Mouse (Mus musculus) myocyte (in vitro differentiated cells): Measurements from ENCODE around the gene Prcd. TPM values are rescaled to one million over a fixed set of nuclear protein-coding genes. Genes with fewer than 3 reads are reported as not detected.

Source experiments
- H3K27me3 ChIP-seq: one replicate; pipeline ENCODE4 v1.6.1; 2011; ENCODE audit not compliant: control insufficient read depth, insufficient read depth, insufficient read length
- H3K36me3 ChIP-seq: one replicate; pipeline ENCODE4 v1.6.1; 2011; ENCODE audit not compliant: control insufficient read depth, insufficient read depth
- H3K4me2 ChIP-seq: one replicate; pipeline ENCODE4 v1.6.1; 2011; ENCODE audit warnings: low read depth, control low read depth
- H3K4me3 ChIP-seq: one replicate; pipeline ENCODE4 v1.5.1; 2011; ENCODE audit warnings: mild to moderate bottlenecking, control low read depth, moderate library complexity
- H3K79me2 ChIP-seq: one replicate; pipeline ENCODE4 v1.6.1; 2011; ENCODE audit not compliant: control insufficient read depth, insufficient read depth
- H3ac ChIP-seq: one replicate; pipeline ENCODE4 v1.6.1; 2011; ENCODE audit not compliant: control insufficient read depth, insufficient read length
- CEBPB ChIP-seq: IDR thresholded peaks from 2 replicates; pipeline ENCODE4 v1.6.1; 2011; ENCODE audit warnings: mild to moderate bottlenecking, moderate library complexity; ENCODE audit not compliant: poor library complexity, insufficient read depth, severe bottlenecking
- E2F4 ChIP-seq: IDR thresholded peaks from one replicate; pipeline ENCODE4 v1.6.1; 2011; ENCODE audit warnings: mild to moderate bottlenecking, control low read depth, moderate library complexity; ENCODE audit not compliant: insufficient read depth
- MAX ChIP-seq: IDR thresholded peaks from one replicate; pipeline ENCODE4 v1.6.1; 2011; ENCODE audit warnings: low read depth, mild to moderate bottlenecking, control low read depth
- MYOD1 ChIP-seq, 3 experiments: IDR thresholded peaks; one replicate each; pipeline ENCODE4 v1.6.1; 2011; ENCODE audit warnings: control low read depth in 2 of 3, low read depth in 2 of 3, mild to moderate bottlenecking in 2 of 3, moderate library complexity in 1 of 3; ENCODE audit not compliant: insufficient read length in 2 of 3, control insufficient read depth in 1 of 3
- MYOG ChIP-seq, 3 experiments: IDR thresholded peaks; one replicate each; pipeline ENCODE4 v1.6.1; 2011; ENCODE audit warnings: control low read depth in 2 of 3, low read depth in 2 of 3, mild to moderate bottlenecking in 2 of 3; ENCODE audit not compliant: insufficient read length in 2 of 3, control insufficient read depth in 1 of 3, insufficient read depth in 1 of 3
- POLR2A ChIP-seq: IDR thresholded peaks from one replicate; pipeline ENCODE4 v1.6.1; 2011; ENCODE audit warnings: low read depth, mild to moderate bottlenecking, control low read depth, moderate library complexity; ENCODE audit not compliant: insufficient read length
- POLR2AphosphoS2 ChIP-seq: IDR thresholded peaks from one replicate; pipeline ENCODE4 v1.6.1; 2011; ENCODE audit warnings: low read depth, control low read depth; ENCODE audit not compliant: insufficient read length
- REST ChIP-seq: IDR thresholded peaks from one replicate; pipeline ENCODE4 v1.6.1; 2011; ENCODE audit warnings: mild to moderate bottlenecking, control low read depth, moderate library complexity; ENCODE audit not compliant: insufficient read depth, insufficient read length
- SRF ChIP-seq: IDR thresholded peaks from one replicate; pipeline ENCODE4 v1.6.1; 2011; ENCODE audit warnings: low read depth; ENCODE audit not compliant: control insufficient read depth, insufficient read length
- TCF12 ChIP-seq: IDR thresholded peaks from one replicate; pipeline ENCODE4 v1.6.1; 2011; ENCODE audit warnings: mild to moderate bottlenecking, control low read depth; ENCODE audit not compliant: poor library complexity, insufficient read depth, severe bottlenecking
- TCF3 ChIP-seq: IDR thresholded peaks from one replicate; pipeline ENCODE4 v1.6.1; 2011; ENCODE audit warnings: low read depth, control low read depth; ENCODE audit not compliant: insufficient read length
- USF1 ChIP-seq: IDR thresholded peaks from one replicate; pipeline ENCODE4 v1.6.1; 2011; ENCODE audit warnings: low read depth, mild to moderate bottlenecking, control low read depth, moderate library complexity
- polyA plus RNA-seq: library from polyadenylated mRNA; unstranded; fragments of >200 nt; fragmentation: generic; extraction: Trizol; gene quantifications from one replicate; pipeline ENCODE4 v1.2.1, GENCODE M21; 2012; ENCODE audit warnings: missing spikeins

The Prcd gene
- polyA plus RNA-seq, 1 experiment = 0.74 TPM

- Histone ChIP-seq H3ac (no peak overlapping the region), H3K4me3 (no peak overlapping the region), H3K36me3 (no peaks in the 10 kb centered on the region), H3K27me3 (peaks cover 6% of the 10 kb centered on the region), H3K4me2 (no peak overlapping the region), H3K79me2 (no peaks in the 10 kb centered on the region)
- TF ChIP-seq POLR2AphosphoS2 (no peak), E2F4 (no peak), MAX (no peak), SRF (no peak), TCF12 (no peak), USF1 (no peak), POLR2A (no peak), MYOD1 (IDR thresholded peaks at IDR 0.05; ENCODE audit: control insufficient read depth in 1 of 3, insufficient read length in 2 of 3, low read depth in 2 of 3) (no peak), CEBPB (no peak), TCF3 (no peak), REST (no peak), MYOG (IDR thresholded peaks at IDR 0.05; ENCODE audit: control insufficient read depth in 1 of 3, insufficient read depth in 1 of 3, insufficient read length in 2 of 3, low read depth in 2 of 3) (no peak)
Measured at GRCm38 (mm10) chr11:116648976-116649375, 4.4 kb upstream of the Prcd start.

DNA sequence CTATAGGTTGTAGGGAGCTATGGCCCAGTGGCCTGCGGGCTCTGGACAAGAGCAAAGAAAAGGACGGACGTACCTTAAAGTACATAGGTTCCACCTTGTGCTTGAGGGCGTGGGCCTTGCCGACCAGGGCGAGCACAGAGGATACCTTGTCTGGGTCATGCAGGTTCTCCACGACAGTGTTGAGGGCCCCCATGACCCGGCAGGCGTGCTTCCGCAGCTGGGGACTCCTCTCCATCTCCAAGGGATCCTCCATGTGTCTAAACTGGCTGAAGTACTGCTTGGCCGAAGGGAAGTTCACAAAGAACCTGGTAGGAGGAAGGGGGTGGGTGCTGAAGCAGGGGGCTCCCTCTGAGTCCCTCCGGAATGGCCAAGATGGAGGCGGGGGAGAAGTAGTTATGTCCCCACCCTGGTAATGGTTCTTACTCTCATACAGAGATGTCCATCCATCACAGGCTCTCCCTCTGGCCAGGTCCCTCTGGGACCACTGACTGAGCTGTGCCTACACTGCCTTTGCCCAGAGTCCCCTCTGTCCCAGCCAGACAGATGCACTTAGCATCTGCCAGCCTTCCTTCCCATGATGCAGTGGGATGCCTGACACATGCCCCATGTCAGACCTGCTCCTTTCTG lies 3.5 kb upstream of the Prcd start:
- no peaks in the 10 kb centered on the region for H3K79me2 ChIP-seq
- H3ac ChIP-seq = no peak overlapping the region
- TF ChIP-seq MAX (no peak), TCF3 (no peak), TCF12 (no peak)
- H3K27me3 ChIP-seq = peaks cover 6% of the 10 kb centered on the region
- H3K36me3 ChIP-seq = no peaks in the 10 kb centered on the region
- H3K4me3 ChIP-seq = no peak overlapping the region
- no peak overlapping the region for H3K4me2 ChIP-seq

DNA sequence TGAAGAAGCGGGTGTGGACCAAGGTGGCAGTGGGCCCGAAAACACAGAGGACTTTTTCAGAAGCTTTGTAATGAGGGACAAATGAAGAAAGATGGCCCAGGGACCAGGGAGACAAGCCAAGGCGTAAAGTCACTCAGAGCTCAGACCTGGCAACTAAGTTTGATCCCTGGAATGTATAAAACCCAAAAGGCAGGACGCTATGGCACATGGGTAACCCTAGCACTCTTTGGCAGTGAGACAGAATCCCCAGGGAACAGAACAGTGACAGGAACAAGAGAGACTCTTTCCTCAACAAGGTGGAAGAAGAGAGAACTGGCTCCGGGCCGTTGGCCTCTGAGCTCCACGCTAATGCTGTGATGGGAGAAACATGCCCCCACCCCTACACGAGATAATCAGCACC lies 2.5 kb upstream of the Prcd start:
- Histone ChIP-seq H3K27me3 (peaks cover 6% of the 10 kb centered on the region), H3K4me2 (no peak overlapping the region), H3K4me3 (no peak overlapping the region), H3K79me2 (no peaks in the 10 kb centered on the region), H3K36me3 (no peaks in the 10 kb centered on the region), H3ac (no peak overlapping the region)
- TF ChIP-seq USF1 = no peak
- TF ChIP-seq TCF12 = no peak
- TF ChIP-seq REST = no peak

GRCm38 (mm10) chr11:116651339-116651738 lies 2.0 kb upstream of the Prcd start:
- Histone ChIP-seq H3K79me2 (no peaks in the 10 kb centered on the region), H3K36me3 (no peaks in the 10 kb centered on the region), H3ac (no peak overlapping the region), H3K4me3 (no peak overlapping the region), H3K27me3 (peaks cover 6% of the 10 kb centered on the region), H3K4me2 (no peak overlapping the region)
- no peak for TF ChIP-seq POLR2AphosphoS2

GRCm38 (mm10) chr11:116652330-116653098 lies 820 bp upstream of the Prcd start:
- no peaks in the 10 kb centered on the region for H3K79me2 ChIP-seq
- H3K36me3 ChIP-seq = no peaks in the 10 kb centered on the region
- no peak overlapping the region for H3K4me3 ChIP-seq
- no peak for TF ChIP-seq POLR2A
- no peak for TF ChIP-seq TCF12
- TF ChIP-seq MYOG (IDR thresholded peaks at IDR 0.05; ENCODE audit: control insufficient read depth in 1 of 3, insufficient read depth in 1 of 3, insufficient read length in 2 of 3, low read depth in 2 of 3) = no peak
- TF ChIP-seq E2F4 = no peak
- TF ChIP-seq MAX = no peak
- TF ChIP-seq MYOD1 (IDR thresholded peaks at IDR 0.05; ENCODE audit: control insufficient read depth in 1 of 3, insufficient read length in 2 of 3, low read depth in 2 of 3) = peak in 1 of 3 experiments; percentile 15
- H3K27me3 ChIP-seq = peaks cover 6% of the 10 kb centered on the region
- no peak overlapping the region for H3K4me2 ChIP-seq
- no peak overlapping the region for H3ac ChIP-seq
